Mouse (Mus musculus) frontal cortex, postnatal 10 days (tissue): ENCODE results near the gene St6galnac5.

Experiments used
- DNase-seq, 2 experiments: peaks; one replicate each; pipeline ENCODE4 v3.0.0; 2022; ENCODE audit warnings: low spot score in 2 of 2, mixed read lengths in 1 of 2

The St6galnac5 gene

GRCm38 (mm10) chr3:152913150-152913549 is 68.9 kb downstream of the St6galnac5 start:
- no peak for DNase-seq

GRCm38 (mm10) chr3:152912216-152913101 is 69.6 kb downstream of the St6galnac5 start:
- no peak for DNase-seq

GRCm38 (mm10) chr3:152911578-152911977 is 70.5 kb downstream of the St6galnac5 start:
- no peak for DNase-seq

GRCm38 (mm10) chr3:152907683-152908082 is 74.4 kb downstream of the St6galnac5 start:
- no peak for DNase-seq

- no peak for DNase-seq
Measured at GRCm38 (mm10) chr3:152907087-152907486, 75.0 kb downstream of the St6galnac5 start.

- no peak for DNase-seq
Measured at GRCm38 (mm10) chr3:152905800-152906199, 76.2 kb downstream of the St6galnac5 start.

GRCm38 (mm10) chr3:152905026-152905425 is 77.0 kb downstream of the St6galnac5 start:
- DNase-seq = no peak

- DNase-seq = no peak
Measured at GRCm38 (mm10) chr3:152898906-152899305, 83.1 kb downstream of the St6galnac5 start.

- DNase-seq = no peak
Measured at GRCm38 (mm10) chr3:152897196-152897595, 84.8 kb downstream of the St6galnac5 start.

GRCm38 (mm10) chr3:152896111-152896510 is 85.9 kb downstream of the St6galnac5 start:
- no peak for DNase-seq

GRCm38 (mm10) chr3:152894935-152895334 is 87.1 kb downstream of the St6galnac5 start:
- DNase-seq = no peak

- DNase-seq = no peak
Measured at GRCm38 (mm10) chr3:152888116-152888515, 93.9 kb downstream of the St6galnac5 start.

GRCm38 (mm10) chr3:152886749-152887148 is 95.3 kb downstream of the St6galnac5 start:
- no peak for DNase-seq

GRCm38 (mm10) chr3:152883556-152883955 is 98.5 kb downstream of the St6galnac5 start:
- DNase-seq = no peak

GRCm38 (mm10) chr3:152881706-152882105 is 100.3 kb downstream of the St6galnac5 start:
- DNase-seq = no peak

- no peak for DNase-seq
Measured at GRCm38 (mm10) chr3:152880121-152880835, 101.8 kb downstream of the St6galnac5 start.

- DNase-seq = no peak
Measured at GRCm38 (mm10) chr3:152875723-152876290, 106.2 kb downstream of the St6galnac5 start.

GRCm38 (mm10) chr3:152874431-152875355 is 107.4 kb downstream of the St6galnac5 start:
- DNase-seq = peak in 1 of 2 experiments; percentile 23

GRCm38 (mm10) chr3:152872596-152872995 is 109.5 kb downstream of the St6galnac5 start:
- DNase-seq = no peak

- DNase-seq = no peak
Measured at GRCm38 (mm10) chr3:152872054-152872453, 110.0 kb downstream of the St6galnac5 start.
